12 mouse cellular contexts compared by ENCODE assay signal in the genomic region with DNA sequence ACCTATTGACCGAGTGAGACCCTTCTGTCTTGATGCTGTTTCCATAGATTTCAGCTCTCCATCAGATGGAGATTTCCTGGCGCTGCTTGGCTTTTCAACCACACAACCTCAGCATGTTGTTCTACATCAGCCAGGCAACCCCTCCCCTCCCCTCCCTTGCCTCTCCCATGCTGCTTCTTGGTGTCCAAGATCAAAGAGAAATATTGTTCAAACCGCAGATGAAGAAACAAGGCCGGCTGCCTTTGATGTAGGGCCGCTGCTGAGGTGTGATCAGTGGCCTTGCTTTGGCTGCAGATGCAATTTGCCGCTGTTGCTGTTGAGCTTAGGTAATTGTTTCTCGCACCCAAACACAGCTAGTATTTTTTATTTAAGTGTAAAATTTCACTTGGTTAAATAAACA.
"Had no signal": no experiment of that assay in that cellular context is flagged by ENCODE, and none has a peak within 500 bp of the region (broad histone marks: within the 10 kb centered on the region; RNA-seq: fewer than 3 reads in every experiment).

No protein-coding gene starts in this region.

- H3K9me3 ChIP-seq: liver, embryonic 15.5 days; midbrain, embryonic 12.5 days had no signal

- H3K4me3 ChIP-seq: left cerebral cortex, adult 2 months; liver, embryonic 15.5 days; megakaryocyte, embryonic 14.5 days; midbrain, embryonic 12.5 days had no signal

- H3K4me1 ChIP-seq: liver, embryonic 15.5 days; megakaryocyte, embryonic 14.5 days had no signal

- H3K4me2 ChIP-seq: liver, embryonic 11.5 days; liver, embryonic 15.5 days; midbrain, embryonic 12.5 days had no signal

- H3K9ac ChIP-seq: liver, embryonic 15.5 days; midbrain, embryonic 12.5 days had no signal

- H3K36me3 ChIP-seq: liver, embryonic 15.5 days; midbrain, embryonic 12.5 days had no signal

- DNase-seq: kidney, adult 8-10 months; kidney, postnatal 25 days; lung, adult 2 months; lung, postnatal 10 days; right cerebral cortex, postnatal 25 days; thymus, postnatal 4 days had no signal

- H3K27ac ChIP-seq: left cerebral cortex, adult 2 months; liver, embryonic 15.5 days; macrophage; midbrain, embryonic 12.5 days had no signal

- H3K27me3 ChIP-seq: liver, embryonic 15.5 days; megakaryocyte, embryonic 14.5 days; midbrain, embryonic 12.5 days had no signal
